Mouse (Mus musculus) forebrain, embryonic 14.5 days (tissue): Measurements from ENCODE around the gene Chchd1. TPM values are rescaled to one million over a fixed set of nuclear protein-coding genes. Genes with fewer than 3 reads are reported as not detected.

Experiments
- microRNA-seq: library from miRNA; unstranded; fragments of <30 nt; microRNA quantifications from one replicate; pipeline ENCODE4, GENCODE M21; 2016
- polyA plus RNA-seq: library from polyadenylated mRNA; unstranded; fragments of >200 nt; fragmentation: Nextera tagmentation; extraction: Ambion mirVana; gene quantifications from 2 replicates; pipeline ENCODE4 v1.2.1, GENCODE M21; 2014

Gene Chchd1
- polyA plus RNA-seq, 1 experiment from 2014 or later: 259 TPM

Small RNA genes lying within 50 kb of the gene (microRNA-seq; reads per million reads assigned to microRNA genes)
- 0.79 reads per million for gene Mir6946

Other genes starting within 250 kb of the Chchd1 start
- 12.3 and 14.8 TPM in 2 replicates for gene Anxa7, start 222.9 kb upstream of the Chchd1 start, polyA plus RNA-seq
- gene Mss51, start 206.1 kb upstream of the Chchd1 start, polyA plus RNA-seq: 0.20 and 0.30 TPM in 2 replicates
- 83.5 and 90.2 TPM in 2 replicates for gene Ppp3cb, start 156.4 kb upstream of the Chchd1 start, polyA plus RNA-seq
- gene Usp54, start 61.9 kb upstream of the Chchd1 start, polyA plus RNA-seq: 8.6 and 11.9 TPM in 2 replicates
- 0.22 TPM in 1 of 2 replicates, not detected in the other for gene Myoz1, start 46.5 kb upstream of the Chchd1 start, polyA plus RNA-seq
- gene Synpo2l, start 34.7 kb upstream of the Chchd1 start, polyA plus RNA-seq: 0.05 and 0.09 TPM in 2 replicates
- gene Sec24c, start 28.7 kb upstream of the Chchd1 start, polyA plus RNA-seq: 64.9 and 75.4 TPM in 2 replicates
- 13.1 and 15.1 TPM in 2 replicates for gene Fut11, start 8.0 kb upstream of the Chchd1 start, polyA plus RNA-seq
- gene Zswim8, start 4.5 kb downstream of the Chchd1 start, polyA plus RNA-seq: 31.8 and 39.1 TPM in 2 replicates
- 12.5 and 14.2 TPM in 2 replicates for gene Ndst2, start 31.6 kb downstream of the Chchd1 start, polyA plus RNA-seq
- 82.6 and 110 TPM in 2 replicates for gene Camk2g, start 91.1 kb downstream of the Chchd1 start, polyA plus RNA-seq
- gene Plau, start 133.7 kb downstream of the Chchd1 start, polyA plus RNA-seq: 0.21 and 0.47 TPM in 2 replicates
- gene Vcl, start 226.4 kb downstream of the Chchd1 start, polyA plus RNA-seq: 8.4 and 9.3 TPM in 2 replicates